Mouse (Mus musculus): ENCODE results near the gene Gm17079.
A peak's percentile ranks its signal among the peaks of the same experiment; 100 is the strongest.
"Not testable (repeated sequence)": the region's sequence is repeated elsewhere in the genome, so short reads cannot be mapped to it uniquely, and the experiment has no call there.

Gene Gm17079

DNA sequence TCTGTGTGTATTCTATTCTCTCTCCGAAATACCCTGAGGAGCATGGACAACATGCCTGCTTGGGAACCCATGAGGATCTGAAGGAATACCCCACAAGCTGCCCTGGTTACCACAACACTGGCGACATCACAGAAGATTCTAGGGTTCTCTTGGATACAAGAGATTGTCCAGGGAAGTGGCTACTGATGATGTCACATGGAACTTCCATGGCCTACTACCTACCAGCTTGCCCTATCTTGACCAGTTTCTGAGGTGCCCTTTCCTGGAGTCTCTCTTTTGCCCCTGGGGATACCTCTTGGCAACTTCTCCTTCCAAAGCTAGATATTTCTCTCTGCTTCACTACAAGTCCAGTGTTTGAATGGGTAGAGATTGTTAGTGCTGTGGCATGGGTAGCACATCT lies at the start of gene Gm17079:
Gene Gm17079 (minus strand): TSS at position 101 of the 400 bp plus-strand sequence.
- DNase-seq, result not testable (repeated sequence)

DNA sequence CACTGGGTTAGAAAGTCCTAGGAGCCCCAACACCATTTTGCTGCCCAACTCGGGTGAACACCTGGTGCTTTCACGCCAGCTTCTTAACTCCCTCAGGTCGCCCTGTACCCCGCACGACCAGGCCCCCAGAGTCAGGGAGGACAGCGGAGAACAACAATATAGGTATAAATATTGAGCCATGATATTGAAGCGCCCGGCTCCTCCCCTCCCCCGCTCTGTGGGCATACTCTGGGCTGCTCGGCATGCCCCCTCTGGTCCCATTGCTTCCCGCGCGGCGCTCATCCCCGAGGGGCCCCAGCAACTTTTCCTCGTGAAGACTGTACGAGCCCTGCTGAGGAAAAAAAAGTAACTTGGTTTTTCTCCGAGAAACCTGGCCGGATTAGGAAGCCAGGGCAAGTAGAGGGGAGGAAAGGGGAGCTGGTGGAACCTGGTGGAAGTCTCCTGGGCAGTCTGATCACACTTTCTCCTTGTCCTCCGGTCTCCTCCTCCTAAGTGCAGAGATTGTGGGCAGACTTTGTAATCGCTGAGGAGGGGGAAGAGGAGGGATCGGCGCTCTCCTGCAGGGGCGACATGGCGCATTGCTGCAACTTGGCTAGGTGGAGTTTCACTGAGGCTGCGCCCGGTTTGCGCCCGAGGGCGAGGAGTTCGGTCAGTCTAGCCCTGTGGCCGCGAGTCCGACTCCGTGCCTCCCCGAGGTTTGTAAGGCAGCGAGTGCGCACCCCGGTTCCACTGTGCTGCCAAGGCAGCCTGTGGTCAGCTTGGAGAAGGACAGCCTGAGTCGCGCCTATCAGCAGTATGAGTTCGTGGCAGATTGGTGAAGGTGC lies 45.3 kb upstream of the Gm17079 start:
- peak; percentile 6 for DNase-seq

- DNase-seq, result no peak
Observed at GRCm38 (mm10) chr14:51739150-51739993, 44.1 kb upstream of the Gm17079 start.

GRCm38 (mm10) chr14:51738411-51739149 lies 43.3 kb upstream of the Gm17079 start:
- DNase-seq, result no peak

- no peak for DNase-seq
Observed at GRCm38 (mm10) chr14:51737967-51738366, 42.7 kb upstream of the Gm17079 start.

DNA sequence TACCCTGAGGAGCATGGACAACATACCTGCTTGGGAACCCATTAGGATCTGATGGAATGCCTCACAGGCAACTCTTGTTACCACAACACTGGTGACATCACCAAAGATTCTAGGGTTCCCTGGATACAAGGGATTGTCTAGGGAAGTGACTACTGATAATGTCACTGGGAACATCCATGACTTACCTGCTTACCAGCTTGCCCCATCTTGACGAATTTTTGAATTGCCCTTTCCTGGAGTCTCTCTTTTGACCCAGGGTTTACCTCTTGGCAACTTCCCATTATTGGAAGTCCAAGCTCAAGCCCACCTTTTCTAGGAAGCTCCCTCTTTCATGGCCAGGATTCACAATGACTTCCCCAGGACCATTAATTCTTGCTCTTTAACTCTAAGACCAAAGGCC lies 21.8 kb upstream of the Gm17079 start, which contains the start of gene Gm5800:
Gene Gm5800 (minus strand): TSS at position 101 of the 400 bp plus-strand sequence.
- no peak for DNase-seq

DNA sequence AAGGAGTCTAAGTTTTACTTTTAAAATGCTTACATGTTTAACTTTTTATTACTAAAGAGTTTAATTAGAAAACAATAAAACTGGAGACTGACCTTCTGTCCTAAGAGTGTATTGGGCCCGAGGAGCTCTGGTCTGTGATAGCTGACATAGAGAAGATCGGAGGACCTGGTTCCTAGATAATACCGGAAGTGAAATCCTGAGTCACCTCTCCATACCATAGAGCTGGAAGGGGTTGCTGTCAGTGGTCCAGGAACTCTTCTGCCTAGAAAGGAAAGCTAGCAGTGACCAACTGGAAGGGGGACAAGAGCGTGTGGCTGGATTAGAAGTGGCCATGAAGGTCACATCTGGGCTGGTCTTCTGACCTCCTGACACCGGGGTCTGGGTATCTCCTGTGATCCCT lies 18.0 kb downstream of the Gm17079 start:
- no peak for DNase-seq

Measured in kidney, postnatal 14 days (tissue).